Mouse (Mus musculus) embryonic fibroblast, embryonic 13.5 days (primary cell): Measurements from ENCODE around the gene Bola2.

Source experiments
- CTCF ChIP-seq: IDR thresholded peaks from 2 replicates; pipeline ENCODE4 v1.5.1; 2011; ENCODE audit warnings: mild to moderate bottlenecking, control low read depth, low read length, moderate library complexity, borderline replicate concordance; ENCODE audit not compliant: insufficient read depth
- POLR2A ChIP-seq: IDR thresholded peaks from 2 replicates; pipeline ENCODE4 v1.6.1; 2011; ENCODE audit warnings: low read depth, mild to moderate bottlenecking, control low read depth, low read length, moderate library complexity

- no peak for TF ChIP-seq CTCF
- TF ChIP-seq POLR2A: no peak
Observed at GRCm38 (mm10) chr7:126645708-126646107, 49.5 kb upstream of the Bola2 start.
